Comparison of ENCODE assay signal across 21 mouse cellular contexts in the genomic region with DNA sequence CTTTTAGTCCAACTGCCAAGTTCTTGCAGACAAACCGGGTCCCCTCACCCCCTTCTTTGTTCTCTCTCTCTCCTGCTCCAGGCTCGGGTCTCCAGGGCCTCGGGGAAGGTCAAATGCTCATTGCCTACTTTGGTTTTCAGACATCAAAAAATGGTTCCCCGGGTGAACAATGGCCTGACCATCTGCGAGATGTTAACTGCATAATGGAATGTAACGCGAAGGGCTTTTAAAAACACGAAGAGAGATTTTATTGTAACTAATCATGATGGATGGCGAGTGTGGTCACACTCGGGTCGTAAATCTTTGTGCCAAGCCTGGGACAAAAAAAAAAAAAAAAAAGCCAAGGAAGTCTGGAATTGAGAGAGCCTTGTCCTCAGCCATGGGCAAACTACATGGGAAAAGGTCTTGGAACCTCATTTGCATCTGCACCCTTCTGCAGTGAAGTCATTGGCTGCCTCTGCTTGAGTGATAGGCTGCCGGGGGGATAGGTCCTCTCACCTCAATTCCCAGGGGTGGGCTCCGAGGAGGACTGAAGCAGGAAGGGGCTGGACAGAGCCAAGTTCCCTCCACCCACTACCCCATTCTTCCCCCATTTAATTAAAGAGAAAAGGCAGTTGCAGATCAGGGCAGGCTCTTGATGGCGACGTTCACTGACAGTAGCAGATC.
DNase-seq lines count a peak whose midpoint lies in the region; ATAC-seq and TF ChIP-seq lines count a peak whose summit lies in the region.
"Had no signal": no experiment of that assay in that cellular context is flagged by ENCODE, and none has a peak within 500 bp of the region (broad histone marks: within the 10 kb centered on the region; RNA-seq: fewer than 3 reads in every experiment).

No protein-coding gene starts in this region.

- H3K9me3 ChIP-seq in hindbrain, embryonic 11.5 days (ENCODE audit: control insufficient read depth, low read length): no peaks in the 10 kb centered on the region
- no peaks in the 10 kb centered on the region for H3K9me3 ChIP-seq in hindbrain, embryonic 14.5 days (ENCODE audit: control insufficient read depth, low read length)
- H3K9me3 ChIP-seq: embryonic facial prominence, embryonic 13.5 days; heart, embryonic 15.5 days; liver, embryonic 12.5 days; neural tube, embryonic 12.5 days had no signal

- peak; percentile 60 for DNase-seq in hindbrain, embryonic 11.5 days (ENCODE audit: low spot score)
- DNase-seq in hindbrain, embryonic 14.5 days (ENCODE audit: low spot score): no peak
- no peak for DNase-seq in testis, postnatal 10 days (ENCODE audit: low spot score)
- DNase-seq in forelimb bud, embryonic 11.5 days (ENCODE audit: low read depth, low spot score): peak; percentile 74
- no peak for DNase-seq in thymus, postnatal 10 days (ENCODE audit: low spot score in 2 of 2)
- DNase-seq in cerebellum, adult 8-10 months: no peak
- DNase-seq in retina, postnatal 1 day: no peak
- DNase-seq: cerebellum, postnatal 25 days; gastrocnemius, postnatal 36 days; heart, postnatal 4 days; kidney, postnatal 25 days; lung, embryonic 14.5 days; lung, postnatal 36 days; thymus, adult 18-20 months had no signal

- H3K27ac ChIP-seq in hindbrain, embryonic 11.5 days (ENCODE audit: low read depth, low read length): peak overlapping the region; percentile 74
- H3K27ac ChIP-seq in hindbrain, embryonic 14.5 days: no peak overlapping the region
- H3K27ac ChIP-seq in testis, adult 2 months (ENCODE audit: control insufficient read depth, insufficient read depth, low read depth, low read length): no peak overlapping the region
- H3K27ac ChIP-seq: embryonic facial prominence, embryonic 13.5 days; heart, embryonic 15.5 days; liver, embryonic 12.5 days; neural tube, embryonic 12.5 days had no signal

- ATAC-seq in hindbrain, embryonic 11.5 days (ENCODE audit: low FRiP score): peak; percentile 56
- ATAC-seq in hindbrain, embryonic 14.5 days (ENCODE audit: low FRiP score): no peak
- ATAC-seq: forebrain, embryonic 14.5 days; liver, embryonic 12.5 days had no signal

- no peaks in the 10 kb centered on the region for H3K36me3 ChIP-seq in hindbrain, embryonic 11.5 days (ENCODE audit: control insufficient read depth, insufficient read depth, low read length)
- no peaks in the 10 kb centered on the region for H3K36me3 ChIP-seq in hindbrain, embryonic 14.5 days (replicated peaks; ENCODE audit: control insufficient read depth, insufficient read depth)
- no peaks in the 10 kb centered on the region for H3K36me3 ChIP-seq in testis, adult 2 months (ENCODE audit: control insufficient read depth, insufficient read depth, low read length)
- H3K36me3 ChIP-seq: embryonic facial prominence, embryonic 13.5 days; heart, embryonic 15.5 days; liver, embryonic 12.5 days; neural tube, embryonic 12.5 days had no signal

- 0 out of 2 replicates have a peak, but pooled peaks cover 4% of the 10 kb centered on the region for H3K4me1 ChIP-seq in hindbrain, embryonic 11.5 days (replicated peaks; ENCODE audit: control insufficient read depth, insufficient read depth, low read length)
- H3K4me1 ChIP-seq in hindbrain, embryonic 14.5 days (replicated peaks; ENCODE audit: control insufficient read depth, insufficient read depth, low read length): no peaks in the 10 kb centered on the region
- peaks cover 11% of the 10 kb centered on the region; the same call in 1 of the 2 replicates for H3K4me1 ChIP-seq in testis, adult 2 months (ENCODE audit: control insufficient read depth, insufficient read depth, low read length)
- H3K4me1 ChIP-seq: embryonic facial prominence, embryonic 13.5 days; heart, embryonic 15.5 days; liver, embryonic 12.5 days had no signal

- no peak overlapping the region for H3K4me2 ChIP-seq in hindbrain, embryonic 11.5 days (replicated peaks; ENCODE audit: low read depth, low read length)
- no peak overlapping the region for H3K4me2 ChIP-seq in hindbrain, embryonic 14.5 days (replicated peaks)
- H3K4me2 ChIP-seq: embryonic facial prominence, embryonic 13.5 days; heart, embryonic 15.5 days; liver, embryonic 12.5 days; lung, embryonic 14.5 days; neural tube, embryonic 12.5 days had no signal

- H3K4me3 ChIP-seq in hindbrain, embryonic 11.5 days (ENCODE audit: low read depth, low read length): no peak overlapping the region
- H3K4me3 ChIP-seq in hindbrain, embryonic 14.5 days (replicated peaks; ENCODE audit: low read length): no peak overlapping the region
- peak overlapping the region; percentile 34 for H3K4me3 ChIP-seq in testis, adult 2 months (ENCODE audit: control insufficient read depth, low read depth, low read length)
- H3K4me3 ChIP-seq: embryonic facial prominence, embryonic 13.5 days; heart, embryonic 15.5 days; liver, embryonic 12.5 days; neural tube, embryonic 12.5 days had no signal

- 23% methylated on average over 15 of the region's 15 CpGs for WGBS in hindbrain, embryonic 11.5 days
- 13% methylated on average over 15 of the region's 15 CpGs for WGBS in hindbrain, embryonic 14.5 days

- no peak for TF ChIP-seq CTCF in testis, adult 2 months (IDR thresholded peaks at IDR 0.05; ENCODE audit: control insufficient read depth, insufficient read depth, insufficient replicate concordance, low read depth, low read length)

- no peak for TF ChIP-seq POLR2A in testis, adult 2 months (IDR thresholded peaks at IDR 0.05; ENCODE audit: control insufficient read depth, low read depth, low read length)

- no peaks in the 10 kb centered on the region for H3K27me3 ChIP-seq in hindbrain, embryonic 11.5 days (ENCODE audit: control insufficient read depth, insufficient read depth, low read length)
- 0 out of 2 replicates have a peak, but pooled peaks cover 3% of the 10 kb centered on the region for H3K27me3 ChIP-seq in hindbrain, embryonic 14.5 days (ENCODE audit: control insufficient read depth, insufficient read depth, low read length)
- no peaks in the 10 kb centered on the region for H3K27me3 ChIP-seq in testis, adult 2 months (ENCODE audit: control insufficient read depth, insufficient read depth, low read length)
- H3K27me3 ChIP-seq: CH12.LX; heart, embryonic 15.5 days; liver, embryonic 12.5 days had no signal

- H3K9ac ChIP-seq in hindbrain, embryonic 11.5 days (ENCODE audit: low read depth, low read length): no peak overlapping the region
- H3K9ac ChIP-seq in hindbrain, embryonic 14.5 days: no peak overlapping the region
- H3K9ac ChIP-seq: embryonic facial prominence, embryonic 13.5 days; heart, embryonic 15.5 days; liver, embryonic 12.5 days; lung, embryonic 14.5 days; neural tube, embryonic 12.5 days had no signal

Comparison
In these comparisons a context has a peak if more than half of its experiments do, and no peak if none do; other contexts are left out.
1. DNase-seq: peak in hindbrain, embryonic 11.5 days (single experiment) and forelimb bud, embryonic 11.5 days (single experiment); none in hindbrain, embryonic 14.5 days (single experiment), testis, postnatal 10 days (single experiment), thymus, postnatal 10 days (0 of 2), cerebellum, adult 8-10 months (single experiment) and retina, postnatal 1 day (single experiment).